Comparison of ENCODE assay signal across 20 mouse cellular contexts in the genomic region with DNA sequence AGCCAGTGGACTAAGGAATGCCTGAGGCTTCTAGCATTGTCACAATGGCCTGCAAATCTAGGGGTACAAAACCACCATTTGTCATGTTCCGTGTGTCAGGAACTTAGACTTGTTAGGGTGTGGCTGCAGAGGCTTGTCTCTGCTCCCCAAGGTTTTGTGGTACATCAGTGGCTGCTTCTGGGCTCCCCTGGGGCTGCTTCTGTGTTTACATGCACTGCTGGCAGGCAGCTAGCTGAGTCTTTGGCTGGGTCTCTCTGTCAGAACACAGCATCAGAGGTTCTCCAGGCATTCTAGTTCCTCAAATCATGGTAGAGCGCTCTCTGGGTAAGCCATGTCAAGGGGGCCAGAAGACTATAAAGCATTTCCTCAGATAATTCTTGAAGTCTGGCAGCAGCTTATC.
DNase-seq lines count a peak whose midpoint lies in the region; ATAC-seq and TF ChIP-seq lines count a peak whose summit lies in the region.
"Had no signal": no experiment of that assay in that cellular context is flagged by ENCODE, and none has a peak within 500 bp of the region (broad histone marks: within the 10 kb centered on the region; RNA-seq: fewer than 3 reads in every experiment).

No protein-coding gene starts in this region.

- H3K4me3 ChIP-seq in heart, embryonic 11.5 days (ENCODE audit: low read depth, low read length), result no peak overlapping the region
- no peak overlapping the region for H3K4me3 ChIP-seq in heart, adult 2 months
- no peak overlapping the region for H3K4me3 ChIP-seq in lung, embryonic 14.5 days (ENCODE audit: low read depth, low read length)
- H3K4me3 ChIP-seq in CH12.LX (replicated peaks in 1 of 3; ENCODE audit: low read depth in 2 of 3, low read length in 2 of 3, poor library complexity in 1 of 3) (no peak overlapping the region), G1E (ENCODE audit: low read depth, low read length) (no peak overlapping the region)
- H3K4me3 ChIP-seq in forebrain, postnatal 0 days (ENCODE audit: low read depth, low read length), result no peak overlapping the region
- H3K4me3 ChIP-seq: embryonic facial prominence, embryonic 15.5 days; erythroblast, embryonic 14.5 days; forebrain, embryonic 10.5 days; forebrain, embryonic 15.5 days; hindbrain, embryonic 10.5 days; intestine, embryonic 15.5 days had no signal

- H3K36me3 ChIP-seq in heart, embryonic 11.5 days (ENCODE audit: control insufficient read depth, insufficient read depth, low read length), result no peaks in the 10 kb centered on the region
- no peaks in the 10 kb centered on the region for H3K36me3 ChIP-seq in heart, adult 2 months (ENCODE audit: control insufficient read depth, insufficient read depth, low read length)
- no peaks in the 10 kb centered on the region for H3K36me3 ChIP-seq in lung, embryonic 14.5 days (ENCODE audit: insufficient read depth)
- H3K36me3 ChIP-seq in CH12.LX (replicated peaks in 1 of 2; ENCODE audit: control insufficient read depth in 1 of 2, insufficient read depth in 1 of 2, low read length in 1 of 2), result no peaks in the 10 kb centered on the region
- H3K36me3 ChIP-seq in G1E (replicated peaks), result no peaks in the 10 kb centered on the region
- no peaks in the 10 kb centered on the region for H3K36me3 ChIP-seq in forebrain, postnatal 0 days (ENCODE audit: insufficient read depth)
- H3K36me3 ChIP-seq: embryonic facial prominence, embryonic 15.5 days; forebrain, embryonic 10.5 days; forebrain, embryonic 15.5 days; hindbrain, embryonic 10.5 days; intestine, embryonic 15.5 days had no signal

- no peak for TF ChIP-seq POLR2A in heart, adult 2 months (IDR thresholded peaks at IDR 0.05; ENCODE audit: insufficient read depth, low read depth, low read length)
- TF ChIP-seq POLR2A in CH12.LX (IDR thresholded peaks at IDR 0.05; ENCODE audit: low read depth, low read length), result no peak

- DNase-seq in heart, adult 2 months, result no peak
- DNase-seq in lung, embryonic 14.5 days, result peak; percentile 22
- no peak for DNase-seq in lung, postnatal 4 days
- peak; percentile 61 for DNase-seq in CH12.LX (ENCODE audit: extremely low read depth)
- DNase-seq in G1E (ENCODE audit: low spot score), result no peak
- no peak for DNase-seq in forebrain, postnatal 0 days
- no peak for DNase-seq in right cerebral cortex, adult 2 months (ENCODE audit: low spot score in 2 of 2)
- DNase-seq: adrenal gland, postnatal 10 days; cerebellum, adult 11-12 months; cerebellum, adult 9-10 months; cerebellum, postnatal 25 days; gastrocnemius, postnatal 10 days had no signal

- TF ChIP-seq EP300 in heart, adult 2 months (IDR thresholded peaks at IDR 0.05; ENCODE audit: insufficient read depth, low read depth, low read length), result no peak
- TF ChIP-seq EP300 in CH12.LX (IDR thresholded peaks at IDR 0.05; ENCODE audit: low read length), result no peak; the same call in 1 of the 2 replicates

- H3K4me1 ChIP-seq in heart, embryonic 11.5 days (ENCODE audit: control insufficient read depth, insufficient read depth, low read length), result peaks cover 31% of the 10 kb centered on the region
- H3K4me1 ChIP-seq in heart, adult 2 months (ENCODE audit: control insufficient read depth, insufficient read depth, low read length), result peaks cover 1% of the 10 kb centered on the region; the same call in 1 of the 2 replicates
- no peaks in the 10 kb centered on the region for H3K4me1 ChIP-seq in lung, embryonic 14.5 days (ENCODE audit: insufficient read depth)
- H3K4me1 ChIP-seq in CH12.LX (ENCODE audit: control insufficient read depth in 1 of 2, insufficient read depth in 2 of 2) (peaks cover 17 to 43% of the 10 kb centered on the region in 2 experiments), G1E (ENCODE audit: insufficient read depth, low read depth, low read length) (peaks cover 14% of the 10 kb centered on the region)
- no peaks in the 10 kb centered on the region for H3K4me1 ChIP-seq in forebrain, postnatal 0 days (ENCODE audit: insufficient read depth)
- H3K4me1 ChIP-seq: forebrain, embryonic 15.5 days; intestine, embryonic 15.5 days had no signal

- no peak for ATAC-seq in heart, embryonic 11.5 days (replicated peaks; ENCODE audit: insufficient number of reproducible peaks, low FRiP score, low TSS enrichment)
- no peak for ATAC-seq in lung, embryonic 14.5 days (ENCODE audit: insufficient read depth)
- ATAC-seq in G1E (ENCODE audit: extremely low read depth, insufficient number of reproducible peaks, low FRiP score, poor library complexity, severe bottlenecking), result peak; percentile 15
- no peak for ATAC-seq in forebrain, postnatal 0 days
- ATAC-seq: forebrain, embryonic 15.5 days; intestine, embryonic 15.5 days had no signal

- 51% methylated on average over 2 of the region's 2 CpGs for WGBS in heart, embryonic 11.5 days (ENCODE audit: insufficient replicate concordance)
- WGBS in heart, adult 2 months, result 58% methylated on average over 2 of the region's 2 CpGs
- 81% methylated on average over 2 of the region's 2 CpGs for WGBS in lung, embryonic 14.5 days
- 88% methylated on average over 2 of the region's 2 CpGs for WGBS in forebrain, postnatal 0 days

- intact Hi-C loops in heart, adult 2 months (cut with DNase I), result no loop called here

- H3K4me2 ChIP-seq in heart, embryonic 11.5 days, result no peak overlapping the region
- H3K4me2 ChIP-seq in lung, embryonic 14.5 days, result no peak overlapping the region
- H3K4me2 ChIP-seq in CH12.LX (ENCODE audit: insufficient read depth, low read depth, poor library complexity, severe bottlenecking), result peak overlapping the region; percentile 22
- no peak overlapping the region for H3K4me2 ChIP-seq in forebrain, postnatal 0 days (ENCODE audit: low read depth)
- H3K4me2 ChIP-seq: embryonic facial prominence, embryonic 15.5 days; forebrain, embryonic 15.5 days; hindbrain, embryonic 14.5 days; intestine, embryonic 15.5 days had no signal

- TF ChIP-seq RAD21 in CH12.LX (IDR thresholded peaks at IDR 0.05; ENCODE audit: low read depth, low read length), result no peak

- in situ Hi-C loops in CH12.LX (cut with MboI; ENCODE audit: low pct_ligation_motif_present, low pct_unique_long_range_greater_than_20kb, low sequenced_read_pairs), result no loop called here

- dilution Hi-C loops in CH12.LX (cut with MboI; ENCODE audit: extremely low pct_ligation_motif_present, extremely low pct_unique_long_range_greater_than_20kb, low sequenced_read_pairs), result no loop called here

- H3K9me3 ChIP-seq in heart, embryonic 11.5 days (replicated peaks; ENCODE audit: control insufficient read depth, low read length), result no peaks in the 10 kb centered on the region
- H3K9me3 ChIP-seq in lung, embryonic 14.5 days (ENCODE audit: low read depth, low read length), result no peaks in the 10 kb centered on the region
- H3K9me3 ChIP-seq in CH12.LX (replicated peaks; ENCODE audit: low read length) (no peaks in the 10 kb centered on the region), G1E (replicated peaks) (no peaks in the 10 kb centered on the region)
- no peaks in the 10 kb centered on the region for H3K9me3 ChIP-seq in forebrain, postnatal 0 days (ENCODE audit: low read length)
- H3K9me3 ChIP-seq: embryonic facial prominence, embryonic 15.5 days; forebrain, embryonic 10.5 days; forebrain, embryonic 15.5 days; hindbrain, embryonic 10.5 days; intestine, embryonic 15.5 days had no signal

- H3K79me2 ChIP-seq in heart, adult 2 months (replicated peaks; ENCODE audit: control insufficient read depth, insufficient read depth, low read length), result no peaks in the 10 kb centered on the region
- no peaks in the 10 kb centered on the region for H3K79me2 ChIP-seq in CH12.LX (replicated peaks; ENCODE audit: control insufficient read depth, extremely low read depth, insufficient read depth, poor library complexity, severe bottlenecking)

- TF ChIP-seq CTCF in heart, adult 2 months (IDR thresholded peaks at IDR 0.05), result no peak
- TF ChIP-seq CTCF in lung, embryonic 14.5 days (IDR thresholded peaks at IDR 0.05; ENCODE audit: low read depth), result no peak
- TF ChIP-seq CTCF in CH12.LX (conservative IDR thresholded peaks at IDR 0.05 in 1 of 2, IDR thresholded peaks at IDR 0.05 in 1 of 2; ENCODE audit: low read depth in 2 of 2, low read length in 2 of 2) (no peak), G1E (IDR thresholded peaks at IDR 0.05; ENCODE audit: low read depth, low read length) (no peak)
- no peak for TF ChIP-seq CTCF in forebrain, postnatal 0 days (IDR thresholded peaks at IDR 0.05; ENCODE audit: low read depth)

- no peak overlapping the region for H3K9ac ChIP-seq in heart, embryonic 11.5 days (ENCODE audit: low read depth, low read length)
- H3K9ac ChIP-seq in heart, adult 2 months (ENCODE audit: low read depth, low read length), result no peak overlapping the region
- H3K9ac ChIP-seq in lung, embryonic 14.5 days, result no peak overlapping the region
- no peak overlapping the region for H3K9ac ChIP-seq in CH12.LX (ENCODE audit: insufficient read depth, low read depth)
- H3K9ac ChIP-seq in forebrain, postnatal 0 days, result no peak overlapping the region
- H3K9ac ChIP-seq: embryonic facial prominence, embryonic 15.5 days; forebrain, embryonic 15.5 days; hindbrain, embryonic 14.5 days; intestine, embryonic 15.5 days had no signal

- no peaks in the 10 kb centered on the region for H3K27me3 ChIP-seq in heart, embryonic 11.5 days (ENCODE audit: control insufficient read depth, insufficient read depth, low read length)
- H3K27me3 ChIP-seq in heart, adult 2 months (ENCODE audit: control insufficient read depth, insufficient read depth, low read length), result no peaks in the 10 kb centered on the region
- no peaks in the 10 kb centered on the region for H3K27me3 ChIP-seq in lung, embryonic 14.5 days (ENCODE audit: insufficient read depth, low read length)
- H3K27me3 ChIP-seq in CH12.LX (replicated peaks) (peaks cover 8% of the 10 kb centered on the region), G1E (ENCODE audit: insufficient read depth, low read length) (peaks cover 59% of the 10 kb centered on the region)
- no peaks in the 10 kb centered on the region for H3K27me3 ChIP-seq in forebrain, postnatal 0 days (ENCODE audit: insufficient read depth, low read length)
- H3K27me3 ChIP-seq: embryonic facial prominence, embryonic 15.5 days; forebrain, embryonic 15.5 days; intestine, embryonic 15.5 days had no signal

- H3K27ac ChIP-seq in heart, embryonic 11.5 days (ENCODE audit: low read depth, low read length), result 0 out of 2 replicates have a peak overlapping the region, but pooled peaks have one; percentile 10
- no peak overlapping the region for H3K27ac ChIP-seq in heart, adult 2 months
- H3K27ac ChIP-seq in lung, embryonic 14.5 days (ENCODE audit: low read depth), result no peak overlapping the region
- no peak overlapping the region for H3K27ac ChIP-seq in CH12.LX (ENCODE audit: insufficient read depth, low read depth)
- no peak overlapping the region for H3K27ac ChIP-seq in forebrain, postnatal 0 days (ENCODE audit: low read depth, low read length)
- H3K27ac ChIP-seq: embryonic facial prominence, embryonic 15.5 days; forebrain, embryonic 10.5 days; forebrain, embryonic 15.5 days; hindbrain, embryonic 10.5 days; hindbrain, embryonic 14.5 days; intestine, embryonic 15.5 days had no signal

TF ChIP-seq in CH12.LX, 34 proteins besides CTCF, POLR2A, EP300 and RAD21 (continues in another document):
- 0 out of 2 replicates have a peak, but pooled peaks have one; percentile 16 for TF ChIP-seq MEF2A (IDR thresholded peaks at IDR 0.05; ENCODE audit: borderline replicate concordance, low read depth, low read length)
- 0 out of 2 replicates have a peak, but pooled peaks have one; percentile 26 for TF ChIP-seq ETS1 (conservative IDR thresholded peaks at IDR 0.05; ENCODE audit: low read depth, low read length)
- no peak for TF ChIP-seq HCFC1 (IDR thresholded peaks at IDR 0.05; ENCODE audit: low read depth, low read length)

Comparison
In these comparisons a context has a peak if more than half of its experiments do, and no peak if none do; other contexts are left out.
1. DNase-seq: peak in lung, embryonic 14.5 days (single experiment) and CH12.LX (single experiment); none in heart, adult 2 months (0 of 2), lung, postnatal 4 days (0 of 2), G1E (single experiment), forebrain, postnatal 0 days (single experiment) and right cerebral cortex, adult 2 months (0 of 2).